Mouse (Mus musculus) brown adipose tissue, adult 24 weeks (tissue): ENCODE data around the gene Dcaf17. TPM values are rescaled to one million over a fixed set of nuclear protein-coding genes. Genes with fewer than 3 reads are reported as not detected.

Experiments
- H3K27ac ChIP-seq: fragments of 200-500 bp; replicated peaks from 2 replicates; pipeline ENCODE4 v1.5.1; 2012; ENCODE audit warnings: low read depth, mild to moderate bottlenecking, low read length
- H3K4me1 ChIP-seq: fragments of 200-500 bp; 2 replicates; pipeline ENCODE4 v1.6.1; 2012; ENCODE audit warnings: low read length, mixed read lengths; ENCODE audit not compliant: control insufficient read depth, insufficient read depth, insufficient read length
- H3K4me3 ChIP-seq: fragments of 200-500 bp; 2 replicates; pipeline ENCODE4 v1.5.1; 2012; ENCODE audit warnings: low read depth, mild to moderate bottlenecking, low read length, moderate library complexity; ENCODE audit not compliant: insufficient read depth
- polyA plus RNA-seq: library from polyadenylated mRNA; stranded (reverse); fragments of >200 nt; gene quantifications from 2 replicates; pipeline ENCODE4 v1.2.4, GENCODE M21; 2012; ENCODE audit not compliant: missing spikeins, insufficient read depth, insufficient read length

The Dcaf17 gene
- polyA plus RNA-seq, 1 experiment, result 6.5 TPM

DNA sequence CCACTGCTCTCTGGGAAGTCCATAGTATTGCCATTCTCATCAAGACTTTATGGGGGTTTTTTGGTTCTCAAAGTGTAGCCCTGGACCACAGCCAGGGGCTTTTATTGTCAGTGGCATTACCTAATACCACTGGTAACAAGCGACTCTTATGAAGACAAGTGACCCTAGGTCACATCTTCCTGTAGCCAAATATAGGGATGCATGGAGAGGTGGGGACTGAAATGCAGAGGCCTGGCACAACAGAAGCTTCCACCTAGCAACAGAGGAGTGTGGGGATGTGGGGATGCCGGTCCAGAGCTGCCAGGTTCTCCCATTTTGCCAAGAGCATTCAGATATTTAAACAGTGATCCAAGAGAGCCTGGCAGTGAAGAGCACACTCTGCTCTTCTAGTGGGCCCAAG, 68.5 kb downstream of the Dcaf17 start:
- Histone ChIP-seq H3K27ac (no peak overlapping the region), H3K4me3 (no peak overlapping the region)

DNA sequence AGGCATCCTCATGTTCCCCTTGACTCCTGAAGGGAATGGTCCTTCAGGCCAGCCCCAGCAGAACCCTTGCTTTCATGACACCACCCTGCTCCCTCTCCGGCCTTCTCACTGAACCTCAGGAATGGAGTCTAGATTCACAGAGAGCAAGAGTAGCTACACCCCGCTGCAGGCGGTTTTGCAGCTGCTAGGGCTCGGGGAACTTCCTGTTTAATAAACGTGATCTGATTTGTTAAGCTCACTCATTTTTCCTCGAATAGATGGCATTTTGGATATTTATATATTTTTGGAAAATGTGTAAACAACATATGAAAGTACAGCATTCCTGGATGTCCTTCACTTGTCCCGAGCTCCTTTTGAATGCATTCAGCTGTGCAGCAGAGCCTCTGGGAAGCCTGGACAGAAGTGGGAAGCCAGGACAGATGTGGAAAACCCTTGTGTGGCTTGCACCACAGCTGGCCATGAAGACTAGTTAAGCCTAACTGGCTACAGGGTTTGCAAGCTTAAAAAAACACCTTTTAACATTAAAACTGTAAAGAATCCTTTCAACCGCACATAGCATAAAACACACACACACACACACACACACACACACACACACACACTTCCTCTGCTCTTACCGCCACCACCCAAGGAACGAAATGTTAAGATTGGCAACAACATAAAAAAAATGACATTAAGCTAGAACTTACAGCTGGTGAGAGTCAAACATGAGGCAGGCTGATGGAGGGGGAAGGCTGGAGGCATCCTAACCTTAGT, 72.8 kb downstream of the Dcaf17 start:
- H3K27ac ChIP-seq, result no peak overlapping the region
- H3K4me1 ChIP-seq, result no peaks in the 10 kb centered on the region
- H3K4me3 ChIP-seq, result no peak overlapping the region

More for the DNA sequence above, 68.5 kb downstream of the Dcaf17 start:
- no peaks in the 10 kb centered on the region for H3K4me1 ChIP-seq

DNA sequence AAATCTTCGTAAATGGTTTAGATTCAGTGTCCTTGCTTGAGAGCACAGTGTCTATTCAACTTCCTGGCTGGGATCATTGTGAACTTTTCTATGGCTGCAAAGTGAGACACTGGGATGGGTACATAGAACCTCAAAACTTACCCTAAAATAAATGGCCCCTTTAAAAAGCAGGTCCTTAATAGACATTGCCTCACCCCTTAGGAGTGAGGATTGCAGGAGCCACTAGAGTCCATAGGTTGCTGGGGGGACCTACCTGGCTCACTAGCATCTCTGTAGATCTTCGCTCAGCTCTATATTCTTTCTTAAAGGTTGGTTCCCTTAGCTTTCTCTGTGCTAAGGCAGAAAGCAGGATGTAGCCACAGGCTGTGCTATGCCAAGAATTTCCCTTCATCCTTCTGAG, 75.2 kb downstream of the Dcaf17 start:
- Histone ChIP-seq H3K27ac (no peak overlapping the region), H3K4me1 (no peaks in the 10 kb centered on the region), H3K4me3 (no peak overlapping the region)

DNA sequence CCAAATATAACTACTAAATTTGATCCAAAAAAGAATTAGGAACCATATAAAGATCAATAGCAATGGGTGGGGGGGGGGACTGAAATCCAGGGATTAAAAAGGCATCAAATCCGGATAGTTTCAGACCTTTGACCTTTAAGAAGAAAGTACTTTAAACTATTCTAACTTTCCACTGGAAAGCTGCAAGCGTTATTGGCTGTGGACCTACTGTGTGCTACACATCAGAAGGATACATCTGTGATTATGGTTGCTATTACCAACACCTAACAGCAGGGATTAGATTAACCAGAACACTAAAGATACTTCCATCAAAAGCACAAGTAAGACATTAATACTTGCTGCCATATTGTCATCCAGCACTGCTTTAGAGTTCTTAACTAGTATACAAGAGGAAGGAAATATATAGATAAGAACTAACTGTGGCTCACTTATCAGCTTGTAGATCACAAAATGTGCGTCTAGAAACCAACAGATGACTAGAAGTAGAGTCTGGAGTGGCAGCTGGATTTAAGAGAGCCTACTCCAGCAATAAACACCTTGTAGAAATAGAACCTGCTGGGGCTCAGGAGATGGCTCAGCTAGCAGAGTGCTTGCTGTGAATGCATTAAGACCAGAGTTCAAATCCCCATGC, 76.9 kb downstream of the Dcaf17 start:
- no peak overlapping the region for H3K27ac ChIP-seq
- no peak overlapping the region for H3K4me3 ChIP-seq
- H3K4me1 ChIP-seq, result no peaks in the 10 kb centered on the region

DNA sequence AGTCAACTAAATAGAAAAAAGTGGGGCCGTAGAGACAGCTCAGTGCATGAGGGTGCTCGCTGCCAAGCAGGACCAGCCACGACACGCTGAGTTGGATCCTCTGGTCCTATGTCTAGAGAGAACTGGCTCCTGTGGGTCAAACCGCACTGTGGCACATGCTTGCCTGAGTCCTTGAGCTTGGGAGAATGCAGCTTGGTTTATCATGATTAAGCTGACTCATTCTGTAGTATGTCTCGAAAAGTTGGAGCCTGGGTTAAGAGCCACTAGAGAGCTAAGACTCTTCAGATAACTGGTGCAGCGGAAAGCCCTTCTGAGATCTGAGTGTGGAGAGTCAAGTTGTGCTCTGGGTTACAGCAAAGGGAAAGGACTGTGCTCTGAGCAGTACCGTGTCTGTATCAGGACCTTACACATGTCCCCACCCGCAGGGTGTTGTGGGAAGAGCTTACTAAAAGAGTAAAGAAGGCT, 78.9 kb downstream of the Dcaf17 start:
- Histone ChIP-seq H3K27ac (no peak overlapping the region), H3K4me3 (no peak overlapping the region), H3K4me1 (no peaks in the 10 kb centered on the region)

DNA sequence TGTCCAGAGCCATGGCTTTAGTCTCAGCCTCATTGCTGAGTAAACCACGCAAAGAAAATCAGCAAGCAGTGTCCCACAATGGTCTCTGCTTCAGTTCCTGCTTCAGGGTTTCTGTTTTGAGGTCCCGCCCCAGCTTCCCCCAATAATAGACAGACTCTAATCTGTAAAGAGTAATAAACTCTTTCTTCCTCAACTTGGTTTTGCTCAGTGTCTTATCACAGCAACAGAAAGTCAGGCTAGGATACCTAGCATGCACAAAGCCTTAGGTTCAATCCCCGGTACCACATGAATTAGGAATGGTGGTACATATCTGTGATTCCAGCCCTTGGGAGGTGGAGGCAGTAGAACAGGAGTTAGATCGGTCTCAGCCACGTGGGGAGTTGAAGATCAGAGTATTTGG, 79.7 kb downstream of the Dcaf17 start:
- H3K4me3 ChIP-seq, result no peak overlapping the region
- no peaks in the 10 kb centered on the region for H3K4me1 ChIP-seq
- no peak overlapping the region for H3K27ac ChIP-seq

DNA sequence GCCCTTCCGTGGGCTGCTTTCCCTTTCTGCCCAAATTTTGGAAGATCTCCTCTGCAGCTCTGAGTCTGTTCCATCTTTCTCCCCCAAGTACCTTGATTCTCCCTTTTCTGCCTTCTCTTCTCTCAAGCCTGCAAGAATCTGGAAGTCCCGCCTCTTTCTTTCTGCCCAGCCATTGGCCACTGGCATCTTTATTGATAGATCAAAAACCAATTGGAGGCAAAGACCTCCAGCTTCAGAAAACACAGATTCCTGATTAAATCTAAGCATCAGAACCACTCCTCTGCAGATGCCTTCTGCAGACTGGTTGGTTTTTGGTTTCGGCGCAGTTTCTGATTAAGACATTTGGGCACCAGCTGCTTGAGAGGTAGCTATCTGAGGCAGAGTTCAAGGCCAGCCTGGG, 85.5 kb downstream of the Dcaf17 start:
- no peaks in the 10 kb centered on the region for H3K4me1 ChIP-seq
- no peak overlapping the region for H3K27ac ChIP-seq
- H3K4me3 ChIP-seq, result no peak overlapping the region

DNA sequence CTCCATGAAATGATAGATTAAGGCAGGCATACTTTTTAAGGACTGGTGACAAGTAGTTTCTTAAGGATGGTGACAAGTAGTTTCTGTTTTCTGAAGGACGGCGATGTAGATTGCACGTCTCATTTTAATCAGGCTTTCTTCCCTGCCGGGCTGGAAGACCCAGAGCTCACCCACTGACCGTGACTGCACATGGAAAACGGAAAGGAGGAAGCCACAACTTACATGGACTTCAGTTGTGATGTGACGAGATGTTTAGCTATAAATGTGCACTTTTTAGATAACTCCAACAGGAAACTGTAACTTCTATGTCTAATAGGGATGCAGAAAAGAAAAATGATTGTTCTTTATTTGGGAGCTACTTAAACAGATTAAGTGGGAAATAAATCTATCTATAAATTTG, 87.3 kb downstream of the Dcaf17 start:
- Histone ChIP-seq H3K4me3 (no peak overlapping the region), H3K4me1 (no peaks in the 10 kb centered on the region), H3K27ac (no peak overlapping the region)

DNA sequence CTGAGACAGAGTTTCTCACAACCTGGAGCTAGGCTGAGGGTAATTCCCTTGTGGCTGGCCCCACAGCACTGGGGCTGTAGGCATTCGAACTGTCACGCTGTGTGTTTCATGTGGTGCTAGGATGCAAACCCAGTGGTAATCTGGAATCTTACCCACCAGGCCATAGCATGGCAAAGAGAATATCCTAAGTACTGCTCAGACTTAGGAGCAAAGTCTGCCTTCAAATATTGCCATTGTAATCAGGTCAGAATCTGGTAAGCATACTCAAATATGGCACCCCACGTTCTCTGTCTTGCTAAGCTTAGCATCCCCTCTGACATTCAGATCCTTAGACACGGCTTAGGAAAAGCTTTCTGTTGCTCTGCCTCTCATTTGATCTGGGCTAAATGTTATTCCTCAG, 90.7 kb downstream of the Dcaf17 start:
- Histone ChIP-seq H3K4me1 (no peaks in the 10 kb centered on the region), H3K27ac (no peak overlapping the region), H3K4me3 (no peak overlapping the region)

DNA sequence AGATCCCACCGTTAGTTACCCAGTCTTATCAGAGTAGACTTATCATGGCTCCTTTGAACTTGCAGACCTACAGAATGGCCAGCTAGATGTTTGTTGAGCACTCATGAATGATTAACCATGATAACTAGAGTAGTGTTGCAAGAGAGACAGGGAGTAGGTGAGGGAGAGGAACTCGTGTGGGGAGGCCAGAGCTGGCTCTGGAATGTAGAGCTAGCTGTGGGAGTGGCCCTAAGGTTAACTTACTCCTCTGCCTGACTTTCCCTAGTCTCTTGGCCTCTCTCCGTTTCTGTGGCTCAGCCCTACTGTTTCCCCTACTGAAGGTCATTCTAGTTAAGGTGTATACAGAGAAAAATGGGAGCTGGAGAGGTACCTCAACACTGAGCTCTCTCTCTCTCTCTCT, 91.1 kb downstream of the Dcaf17 start:
- Histone ChIP-seq H3K4me1 (no peaks in the 10 kb centered on the region), H3K27ac (no peak overlapping the region), H3K4me3 (no peak overlapping the region)

DNA sequence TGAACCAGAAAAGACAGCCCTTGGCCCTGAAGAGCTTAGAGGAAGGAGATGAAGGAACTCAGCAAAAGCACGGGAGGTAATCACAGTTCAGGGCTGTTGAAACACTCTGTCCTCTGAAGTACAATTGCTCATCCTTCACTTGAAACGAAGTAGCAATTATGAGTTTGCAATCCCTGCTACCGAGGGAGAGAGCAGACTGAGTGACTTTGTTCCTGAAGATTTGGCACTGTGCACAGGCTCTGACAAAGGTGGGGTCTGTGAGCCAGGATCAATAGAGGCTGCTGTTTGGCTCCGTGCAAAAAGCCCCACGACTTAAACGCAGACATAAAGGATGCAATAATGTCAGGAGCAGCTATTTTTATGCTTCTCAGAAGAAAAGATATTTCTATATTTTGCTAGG, 92.7 kb downstream of the Dcaf17 start:
- Histone ChIP-seq H3K4me1 (no peaks in the 10 kb centered on the region), H3K4me3 (no peak overlapping the region), H3K27ac (no peak overlapping the region)

Other genes with a start within 250 kb of the Dcaf17 start
- gene Tlk1, start 229.6 kb upstream of the Dcaf17 start, polyA plus RNA-seq, result 16.4 and 26.4 TPM in 2 replicates
- 8.0 and 8.9 TPM in 2 replicates for gene Mettl8, start 255 bp downstream of the Dcaf17 start, polyA plus RNA-seq
- gene Cybrd1, start 62.6 kb downstream of the Dcaf17 start, polyA plus RNA-seq, result not detected in 2 replicates
- gene Dync1i2, start 156.4 kb downstream of the Dcaf17 start, polyA plus RNA-seq, result 43.3 and 47.7 TPM in 2 replicates